Mouse (Mus musculus): Measurements from ENCODE around the gene Kcnv2. TPM values are rescaled to one million over a fixed set of nuclear protein-coding genes. Genes with fewer than 3 reads are reported as not detected.

The Kcnv2 gene
- total and polyA plus RNA-seq, 3 experiments = not detected

DNA sequence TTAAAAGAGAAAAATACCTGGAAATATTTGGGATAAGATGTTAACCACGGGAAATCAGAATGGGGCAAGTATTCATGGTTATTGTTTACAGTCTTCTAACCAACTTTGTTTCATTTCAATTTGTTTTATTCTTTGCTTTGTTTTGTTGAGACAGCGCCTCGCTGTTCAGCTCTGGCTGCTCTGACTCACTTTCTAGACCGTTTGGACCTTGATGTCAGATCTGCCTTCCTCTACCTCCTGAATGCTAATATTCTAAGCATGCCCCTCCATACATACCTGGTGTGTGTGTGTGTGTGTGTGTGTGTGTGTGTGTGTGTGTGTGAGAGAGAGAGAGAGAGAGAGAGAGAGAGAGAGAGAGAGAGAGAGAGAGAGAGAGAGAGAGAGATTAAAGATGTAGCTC, 41.5 kb downstream of the Kcnv2 start:
- H3K4me2 ChIP-seq (ENCODE audit: insufficient read depth, low read depth, poor library complexity, severe bottlenecking) = peak overlapping the region; percentile 63

DNA sequence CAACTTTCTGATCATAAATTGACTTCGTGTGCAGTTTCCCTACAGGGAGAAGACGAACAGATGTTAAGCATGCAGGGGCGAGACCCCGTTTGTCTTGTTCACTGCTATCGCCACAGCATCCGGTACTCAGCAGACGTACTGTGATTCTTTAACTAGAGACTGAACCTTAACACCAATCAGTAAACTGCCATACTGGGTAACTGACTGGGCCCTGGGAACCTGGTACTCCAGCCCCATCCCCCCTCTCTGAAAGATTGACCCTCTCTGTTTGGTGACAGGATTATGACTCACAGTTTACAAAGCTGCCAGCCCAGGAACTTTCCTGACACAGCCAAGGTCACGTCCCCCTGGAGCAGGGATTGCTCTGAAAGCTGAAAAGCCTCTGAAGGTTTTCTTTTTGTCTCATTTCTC, 42.1 kb downstream of the Kcnv2 start:
- Histone ChIP-seq H3K4me3 (replicated peaks in 1 of 3; ENCODE audit: low read depth in 2 of 3, low read length in 2 of 3, poor library complexity in 1 of 3) (peak overlapping the region in 2 of 3 experiments; percentile 40 to 51), H3K79me2 (replicated peaks; ENCODE audit: control insufficient read depth, extremely low read depth, insufficient read depth, poor library complexity, severe bottlenecking) (no peaks in the 10 kb centered on the region), H3K4me1 (ENCODE audit: control insufficient read depth in 1 of 2, insufficient read depth in 2 of 2) (no peaks in the 10 kb centered on the region), H3K36me3 (replicated peaks in 1 of 2; ENCODE audit: control insufficient read depth in 1 of 2, insufficient read depth in 1 of 2, low read length in 1 of 2) (no peaks in the 10 kb centered on the region), H3K9me3 (replicated peaks; ENCODE audit: low read length) (no peaks in the 10 kb centered on the region), H3K9ac (ENCODE audit: insufficient read depth, low read depth) (peak overlapping the region; percentile 30; the same call in 1 of the 2 replicates), H3K27ac (ENCODE audit: insufficient read depth, low read depth) (no peak overlapping the region), H3K27me3 (replicated peaks) (no peaks in the 10 kb centered on the region), H3K4me2 (ENCODE audit: insufficient read depth, low read depth, poor library complexity, severe bottlenecking) (peak overlapping the region; percentile 63)
- in situ Hi-C loops (cut with MboI; ENCODE audit: low pct_ligation_motif_present, low pct_unique_long_range_greater_than_20kb, low sequenced_read_pairs) = no loop called here
- dilution Hi-C loops (cut with MboI; ENCODE audit: extremely low pct_ligation_motif_present, extremely low pct_unique_long_range_greater_than_20kb, low sequenced_read_pairs) = no loop called here
- DNase-seq (ENCODE audit: extremely low read depth) = no peak
- no peak for TF ChIP-seq CTCF (conservative IDR thresholded peaks at IDR 0.05 in 1 of 2, IDR thresholded peaks at IDR 0.05 in 1 of 2; ENCODE audit: low read depth in 2 of 2, low read length in 2 of 2)
- no peak for TF ChIP-seq MEF2A (IDR thresholded peaks at IDR 0.05; ENCODE audit: borderline replicate concordance, low read depth, low read length)
- no peak for TF ChIP-seq GABPA (IDR thresholded peaks at IDR 0.05; ENCODE audit: insufficient replicate concordance, low read depth, low read length)
- no peak for TF ChIP-seq USF2 (conservative IDR thresholded peaks at IDR 0.05; ENCODE audit: low read depth, low read length)

More for the DNA sequence above, 41.5 kb downstream of the Kcnv2 start:
- Histone ChIP-seq H3K27ac (ENCODE audit: insufficient read depth, low read depth) (no peak overlapping the region), H3K79me2 (replicated peaks; ENCODE audit: control insufficient read depth, extremely low read depth, insufficient read depth, poor library complexity, severe bottlenecking) (no peaks in the 10 kb centered on the region), H3K27me3 (replicated peaks) (no peaks in the 10 kb centered on the region), H3K4me1 (ENCODE audit: control insufficient read depth in 1 of 2, insufficient read depth in 2 of 2) (no peaks in the 10 kb centered on the region), H3K4me3 (replicated peaks in 1 of 3; ENCODE audit: low read depth in 2 of 3, low read length in 2 of 3, poor library complexity in 1 of 3) (peak overlapping the region in 1 of 3 experiments; percentile 51), H3K36me3 (replicated peaks in 1 of 2; ENCODE audit: control insufficient read depth in 1 of 2, insufficient read depth in 1 of 2, low read length in 1 of 2) (no peaks in the 10 kb centered on the region), H3K9ac (ENCODE audit: insufficient read depth, low read depth) (peak overlapping the region; percentile 30; the same call in 1 of the 2 replicates), H3K9me3 (replicated peaks; ENCODE audit: low read length) (no peaks in the 10 kb centered on the region)
- no peak for TF ChIP-seq NELFE (IDR thresholded peaks at IDR 0.05; ENCODE audit: low read depth, low read length)
- TF ChIP-seq ETS1 (conservative IDR thresholded peaks at IDR 0.05; ENCODE audit: low read depth, low read length) = no peak
- TF ChIP-seq CTCF (conservative IDR thresholded peaks at IDR 0.05 in 1 of 2, IDR thresholded peaks at IDR 0.05 in 1 of 2; ENCODE audit: low read depth in 2 of 2, low read length in 2 of 2) = no peak
- no peak for TF ChIP-seq JUN (IDR thresholded peaks at IDR 0.05; ENCODE audit: insufficient read depth, low read depth, low read length)
- no peak for TF ChIP-seq IRF4 (IDR thresholded peaks at IDR 0.05; ENCODE audit: low read depth, low read length)
- TF ChIP-seq EP300 (IDR thresholded peaks at IDR 0.05; ENCODE audit: low read length) = no peak
- no peak for TF ChIP-seq MYC (IDR thresholded peaks at IDR 0.05; ENCODE audit: low read depth, low read length)
- no peak for TF ChIP-seq TBP (conservative IDR thresholded peaks at IDR 0.05; ENCODE audit: low read depth, low read length)
- no peak for TF ChIP-seq PAX5 (IDR thresholded peaks at IDR 0.05; ENCODE audit: low read length)
- no peak for TF ChIP-seq MEF2A (IDR thresholded peaks at IDR 0.05; ENCODE audit: borderline replicate concordance, low read depth, low read length)
- TF ChIP-seq MAFK (IDR thresholded peaks at IDR 0.05; ENCODE audit: insufficient replicate concordance, low read length) = no peak
- no peak for TF ChIP-seq HCFC1 (IDR thresholded peaks at IDR 0.05; ENCODE audit: low read depth, low read length)
- TF ChIP-seq E2F4 (IDR thresholded peaks at IDR 0.05; ENCODE audit: insufficient replicate concordance, low read depth, low read length) = no peak
- no peak for TF ChIP-seq ZMIZ1 (IDR thresholded peaks at IDR 0.05; ENCODE audit: low read depth, low read length)
- in situ Hi-C loops (cut with MboI; ENCODE audit: low pct_ligation_motif_present, low pct_unique_long_range_greater_than_20kb, low sequenced_read_pairs) = no loop called here
- no peak for DNase-seq (ENCODE audit: extremely low read depth)
- dilution Hi-C loops (cut with MboI; ENCODE audit: extremely low pct_ligation_motif_present, extremely low pct_unique_long_range_greater_than_20kb, low sequenced_read_pairs) = no loop called here

Measured in CH12.LX (cell line).